Mouse (Mus musculus): Measurements from ENCODE around the gene Wnt3a. TPM values are rescaled to one million over a fixed set of nuclear protein-coding genes. Genes with fewer than 3 reads are reported as not detected.
A peak's percentile ranks its signal among the peaks of the same experiment; 100 is the strongest.

Wnt3a gene
- polyA plus RNA-seq, 1 experiment from 2014 or later, result 2.0 TPM

GRCm38 (mm10) chr11:59307422-59308163 is 17.0 kb upstream of the Wnt3a start:
- Histone ChIP-seq H3K9me3 (ENCODE audit: control insufficient read depth, low read length) (no peaks in the 10 kb centered on the region), H3K36me3 (ENCODE audit: control insufficient read depth, insufficient read depth, low read length) (no peaks in the 10 kb centered on the region), H3K27me3 (ENCODE audit: control insufficient read depth, insufficient read depth, low read length) (no peaks in the 10 kb centered on the region), H3K4me1 (replicated peaks; ENCODE audit: control insufficient read depth, insufficient read depth) (peaks cover 3% of the 10 kb centered on the region), H3K4me2 (replicated peaks; ENCODE audit: low read depth) (peak overlapping the region; percentile 90), H3K27ac (replicated peaks) (no peak overlapping the region), H3K4me3 (ENCODE audit: low read depth, low read length) (peak overlapping the region; percentile 70), H3K9ac (ENCODE audit: low read length) (peak overlapping the region; percentile 78)
- TF ChIP-seq CTCF (IDR thresholded peaks at IDR 0.05; ENCODE audit: low read depth) (peak; percentile 90), EP300 (optimal IDR thresholded peaks at IDR 0.05) (no peak)
- WGBS, result 2% methylated on average over 45 of the region's 45 CpGs
- DNase-seq (ENCODE audit: low spot score) (peak; percentile 90), ATAC-seq (ENCODE audit: low FRiP score, low TSS enrichment) (peak; percentile 76)

- H3K4me2 ChIP-seq (replicated peaks; ENCODE audit: low read depth), result peak within 1 kb of the TSS; percentile 90
- TF ChIP-seq CTCF (IDR thresholded peaks at IDR 0.05; ENCODE audit: low read depth) (no peak), EP300 (optimal IDR thresholded peaks at IDR 0.05) (no peak)
- DNase-seq (ENCODE audit: low spot score), result peak; percentile 64
- H3K27me3 ChIP-seq (ENCODE audit: control insufficient read depth, insufficient read depth, low read length), result no peaks in the 10 kb centered on the region
- H3K9me3 ChIP-seq (ENCODE audit: control insufficient read depth, low read length), result no peaks in the 10 kb centered on the region
- no peaks in the 10 kb centered on the region for H3K36me3 ChIP-seq (ENCODE audit: control insufficient read depth, insufficient read depth, low read length)
- H3K4me3 ChIP-seq (ENCODE audit: low read depth, low read length), result peak within 1 kb of the TSS; percentile 70
- peak within 1 kb of the TSS; percentile 79 for H3K27ac ChIP-seq (replicated peaks)
- peaks cover 3% of the 10 kb centered on the region for H3K4me1 ChIP-seq (replicated peaks; ENCODE audit: control insufficient read depth, insufficient read depth)
- H3K9ac ChIP-seq (ENCODE audit: low read length), result peak within 1 kb of the TSS; percentile 78
- ATAC-seq (ENCODE audit: low FRiP score, low TSS enrichment), result peak; percentile 72
- WGBS, result under 1% methylated on average over 109 of the region's 128 CpGs
These were observed 16.2 kb upstream of the Wnt3a start, which contains the start of gene Wnt9a for GRCm38 (mm10) chr11:59306461-59307421. Wnt9a (plus strand) TSS chr11:59306928.

- DNase-seq (ENCODE audit: low spot score), result no peak
These were observed 15.3 kb upstream of the Wnt3a start for GRCm38 (mm10) chr11:59305821-59306215.

DNA sequence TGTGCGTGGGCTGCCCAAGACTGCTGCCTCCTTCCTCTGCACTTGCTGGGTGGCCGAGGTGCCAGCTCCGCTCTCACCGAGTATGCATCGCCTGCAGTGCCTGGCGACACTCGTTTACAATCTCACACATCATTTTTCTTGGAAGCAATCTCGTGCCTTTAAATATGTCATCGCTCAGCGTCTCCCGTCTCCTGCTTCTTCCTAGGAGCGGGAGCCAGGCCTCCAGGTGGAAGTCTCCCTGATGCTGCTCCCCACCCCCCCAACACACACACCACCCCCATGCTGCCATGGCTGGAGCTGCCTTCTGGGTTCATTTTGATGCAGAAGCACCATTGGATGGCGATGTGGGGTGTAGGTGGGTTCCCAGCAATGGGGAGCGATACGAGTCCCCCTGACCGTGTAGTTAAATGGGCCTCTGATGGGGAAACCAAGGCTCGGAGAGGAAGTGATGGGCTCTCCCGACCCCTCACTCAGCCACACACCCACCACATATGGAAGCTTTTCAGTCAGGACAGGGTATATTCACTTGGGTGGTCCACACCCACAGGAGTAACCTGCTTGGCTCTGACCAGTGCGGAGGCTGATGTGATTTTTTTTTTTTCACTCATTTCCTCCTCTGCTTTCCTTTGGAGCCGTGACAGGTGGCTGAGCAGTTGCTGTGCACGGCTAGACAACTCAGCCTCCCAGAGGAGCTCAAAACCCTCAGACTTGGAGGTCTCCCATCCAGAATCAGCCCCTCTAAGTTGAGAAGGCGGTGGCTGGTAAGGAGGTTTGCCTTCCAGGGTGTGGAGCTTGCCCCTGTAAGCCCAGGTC is 14.7 kb upstream of the Wnt3a start:
- Histone ChIP-seq H3K27ac (replicated peaks) (no peak overlapping the region), H3K4me2 (replicated peaks; ENCODE audit: low read depth) (no peak overlapping the region), H3K4me1 (replicated peaks; ENCODE audit: control insufficient read depth, insufficient read depth) (peaks cover 3% of the 10 kb centered on the region), H3K9me3 (ENCODE audit: control insufficient read depth, low read length) (no peaks in the 10 kb centered on the region), H3K36me3 (ENCODE audit: control insufficient read depth, insufficient read depth, low read length) (no peaks in the 10 kb centered on the region), H3K9ac (ENCODE audit: low read length) (no peak overlapping the region), H3K4me3 (ENCODE audit: low read depth, low read length) (no peak overlapping the region), H3K27me3 (ENCODE audit: control insufficient read depth, insufficient read depth, low read length) (no peaks in the 10 kb centered on the region)
- no peak for DNase-seq (ENCODE audit: low spot score)
- WGBS, result 43% methylated on average over 22 of the region's 22 CpGs
- no peak for ATAC-seq (ENCODE audit: low FRiP score, low TSS enrichment)
- TF ChIP-seq EP300 (optimal IDR thresholded peaks at IDR 0.05) (no peak), CTCF (IDR thresholded peaks at IDR 0.05; ENCODE audit: low read depth) (no peak)

More at GRCm38 (mm10) chr11:59305821-59306215, 15.3 kb upstream of the Wnt3a start:
- Histone ChIP-seq H3K4me3 (ENCODE audit: low read depth, low read length) (no peak overlapping the region), H3K9ac (ENCODE audit: low read length) (no peak overlapping the region), H3K36me3 (ENCODE audit: control insufficient read depth, insufficient read depth, low read length) (no peaks in the 10 kb centered on the region), H3K4me2 (replicated peaks; ENCODE audit: low read depth) (peak overlapping the region; percentile 90; the same call in 1 of the 2 replicates), H3K27me3 (ENCODE audit: control insufficient read depth, insufficient read depth, low read length) (no peaks in the 10 kb centered on the region), H3K9me3 (ENCODE audit: control insufficient read depth, low read length) (no peaks in the 10 kb centered on the region), H3K4me1 (replicated peaks; ENCODE audit: control insufficient read depth, insufficient read depth) (peaks cover 3% of the 10 kb centered on the region), H3K27ac (replicated peaks) (no peak overlapping the region)
- 8% methylated on average over 10 of the region's 10 CpGs for WGBS
- TF ChIP-seq CTCF (IDR thresholded peaks at IDR 0.05; ENCODE audit: low read depth), result no peak
- TF ChIP-seq EP300 (optimal IDR thresholded peaks at IDR 0.05), result no peak
- ATAC-seq (ENCODE audit: low FRiP score, low TSS enrichment), result no peak
